Mouse (Mus musculus) thymus, adult 2 months (tissue): ENCODE measurements around the gene Hcrt.

ENCODE experiments used
- CTCF ChIP-seq: fragments of 200-500 bp; IDR thresholded peaks from 2 replicates; pipeline ENCODE4 v1.5.1; 2012; ENCODE audit warnings: mild to moderate bottlenecking, control low read depth, low read length, moderate library complexity, borderline replicate concordance; ENCODE audit not compliant: control insufficient read depth, poor library complexity, insufficient read depth; ENCODE audit errors: extremely low read depth
- POLR2A ChIP-seq: fragments of 200-500 bp; IDR thresholded peaks from 2 replicates; pipeline ENCODE4 v1.6.1; 2012; ENCODE audit warnings: mild to moderate bottlenecking, low read length, control low read depth, moderate library complexity; ENCODE audit not compliant: control insufficient read depth, poor library complexity, insufficient read depth; ENCODE audit errors: extremely low read depth

DNA sequence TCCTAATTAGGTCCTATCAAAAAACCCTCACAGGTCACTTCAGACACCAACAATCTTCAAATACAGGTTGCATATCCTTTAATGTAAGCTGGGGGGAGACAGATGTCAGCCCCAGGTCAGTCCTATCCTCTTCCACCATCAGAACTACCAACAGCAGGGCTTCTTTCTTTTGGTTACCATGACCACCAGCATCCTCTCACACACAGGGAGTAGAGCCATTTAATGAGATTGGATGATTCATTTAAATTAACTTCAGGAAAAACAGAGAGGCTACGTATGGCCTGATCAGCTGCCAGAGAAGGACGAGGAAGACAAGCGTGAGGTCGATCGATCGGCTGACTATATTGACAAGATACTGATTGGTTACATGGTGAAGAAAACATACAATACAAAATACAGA lies 47.8 kb downstream of the Hcrt start:
- TF ChIP-seq CTCF (no peak), POLR2A (no peak)
